Mouse (Mus musculus) forebrain, embryonic 14.5 days (tissue): ENCODE results near the gene Pcsk7. TPM values are rescaled to one million over a fixed set of nuclear protein-coding genes. Genes with fewer than 3 reads are reported as not detected.

Source experiments
- ATAC-seq: fragments of 200-750 bp; cut with Nextera tagmentation; 2 replicates; pipeline ENCODE4 v1.8.0; 2017; ENCODE audit warnings: mild to moderate bottlenecking, moderate library complexity
- DNase-seq: peaks from one replicate; pipeline ENCODE4 v3.0.0-alpha.2; 2015; ENCODE audit warnings: low spot score
- H3K27ac ChIP-seq: fragments of 300-500 bp; sonication (generic); 2 replicates; pipeline ENCODE4 v1.5.1; 2014; ENCODE audit warnings: low read depth, mild to moderate bottlenecking, control low read depth, low read length, moderate library complexity
- H3K27me3 ChIP-seq: fragments of 300-500 bp; sonication (generic); replicated peaks from 2 replicates; pipeline ENCODE4 v1.6.1; 2014; ENCODE audit warnings: low read length, control low read depth, mixed read lengths; ENCODE audit not compliant: control insufficient read depth, insufficient read depth
- H3K36me3 ChIP-seq: fragments of 300-500 bp; sonication (generic); 2 replicates; pipeline ENCODE4 v1.6.1; 2014; ENCODE audit warnings: low read length, control low read depth; ENCODE audit not compliant: control insufficient read depth, insufficient read depth
- H3K4me1 ChIP-seq: fragments of 300-500 bp; sonication (generic); 2 replicates; pipeline ENCODE4 v1.6.1; 2014; ENCODE audit warnings: antibody characterized with exemption, low read length, control low read depth; ENCODE audit not compliant: control insufficient read depth, insufficient read depth
- H3K4me2 ChIP-seq: fragments of 300-500 bp; sonication (generic); 2 replicates; pipeline ENCODE4 v1.6.1; 2014; ENCODE audit warnings: mild to moderate bottlenecking, control low read depth, low read length
- H3K4me3 ChIP-seq: fragments of 300-500 bp; sonication (generic); 2 replicates; pipeline ENCODE4 v1.5.1; 2014; ENCODE audit warnings: low read depth, low read length, control low read depth
- H3K9ac ChIP-seq: fragments of 300-500 bp; sonication (generic); 2 replicates; pipeline ENCODE4 v1.6.1; 2014; ENCODE audit warnings: mild to moderate bottlenecking, low read length, control low read depth, moderate library complexity
- H3K9me3 ChIP-seq: fragments of 300-500 bp; sonication (generic); replicated peaks from 2 replicates; pipeline ENCODE4 v1.6.1; 2016; ENCODE audit warnings: low read length, control low read depth, mixed read lengths; ENCODE audit not compliant: control insufficient read depth
- WGBS: fragments of 180-500 bp; shearing (Covaris S2); extraction: QIAGEN DNeasy Blood & Tissue Kit; methylation state at CpG from one replicate; pipeline ENCODE4 v1.1.7; 2014; 5-methylcytosine and 5-hydroxymethylcytosine counted together
- microRNA-seq: library from miRNA; unstranded; fragments of <30 nt; microRNA quantifications from one replicate; pipeline ENCODE4, GENCODE M21; 2016
- polyA plus RNA-seq: library from polyadenylated mRNA; unstranded; fragments of >200 nt; fragmentation: Nextera tagmentation; extraction: Ambion mirVana; gene quantifications from 2 replicates; pipeline ENCODE4 v1.2.1, GENCODE M21; 2014

Gene Pcsk7
- polyA plus RNA-seq, 1 experiment from 2014 or later, result 13.6 TPM

GRCm38 (mm10) chr9:45976884-45977283 lies 70.6 kb downstream of the Pcsk7 start:
- WGBS, result 87% methylated on average over 2 of the region's 2 CpGs

More at GRCm38 (mm10) chr9:45976884-45977283, 70.6 kb downstream of the Pcsk7 start:
- H3K4me3 ChIP-seq, result no peak overlapping the region
- DNase-seq, result peak; percentile 18
- no peak overlapping the region for H3K9ac ChIP-seq
- ATAC-seq, result no peak
- peaks cover 50% of the 10 kb centered on the region for H3K36me3 ChIP-seq
- H3K4me2 ChIP-seq, result no peak overlapping the region
- no peaks in the 10 kb centered on the region for H3K9me3 ChIP-seq
- no peaks in the 10 kb centered on the region for H3K27me3 ChIP-seq
- peaks cover 7% of the 10 kb centered on the region; the same call in 1 of the 2 replicates for H3K4me1 ChIP-seq
- no peak overlapping the region for H3K27ac ChIP-seq

Small RNA genes within 50 kb of the gene (microRNA-seq; reads per million reads assigned to microRNA genes)
- gene Mir7087, result not detected

Other genes with a start within 250 kb of the Pcsk7 start
- gene Cep164, start 77.8 kb upstream of the Pcsk7 start, polyA plus RNA-seq, result 7.7 and 8.9 TPM in 2 replicates
- gene Bace1, start 67.9 kb upstream of the Pcsk7 start, polyA plus RNA-seq, result 26.7 and 35.9 TPM in 2 replicates
- 70.2 and 91.1 TPM in 2 replicates for gene Rnf214, start 414 bp downstream of the Pcsk7 start, polyA plus RNA-seq
- 4.2 and 5.3 TPM in 2 replicates for gene Tagln, start 29.6 kb downstream of the Pcsk7 start, polyA plus RNA-seq
- 24.5 and 30.9 TPM in 2 replicates for gene Sidt2, start 48.8 kb downstream of the Pcsk7 start, polyA plus RNA-seq
- gene Pafah1b2, start 106.2 kb downstream of the Pcsk7 start, polyA plus RNA-seq, result 314 and 359 TPM in 2 replicates
- 5.0 and 5.7 TPM in 2 replicates for gene Sik3, start 106.3 kb downstream of the Pcsk7 start, polyA plus RNA-seq